Mouse (Mus musculus) cortical plate, adult 2 months (tissue): ENCODE measurements around the gene Frrs1.

Experiments
- CTCF ChIP-seq: fragments of 200-500 bp; IDR thresholded peaks from 2 replicates; pipeline ENCODE4 v1.5.1; 2011; ENCODE audit warnings: mild to moderate bottlenecking, control low read depth, low read length; ENCODE audit not compliant: insufficient read depth; ENCODE audit errors: extremely low read depth
- POLR2A ChIP-seq: fragments of 200-500 bp; IDR thresholded peaks from 2 replicates; pipeline ENCODE4 v1.6.1; 2011; ENCODE audit warnings: mild to moderate bottlenecking, low read length, control low read depth; ENCODE audit not compliant: insufficient read depth; ENCODE audit errors: extremely low read depth

- no peak for TF ChIP-seq POLR2A
- no peak for TF ChIP-seq CTCF
These were observed 43.9 kb upstream of the Frrs1 start for GRCm38 (mm10) chr3:116815305-116815797.
